Mouse (Mus musculus): Measurements from ENCODE around the gene Rad1.
A peak's percentile ranks its signal among the peaks of the same experiment; 100 is the strongest.
"Not testable (repeated sequence)": the region's sequence is repeated elsewhere in the genome, so short reads cannot be mapped to it uniquely, and the experiment has no call there.

Gene Rad1

GRCm38 (mm10) chr15:10506099-10506498 lies 20.3 kb downstream of the Rad1 start:
- no peak for DNase-seq (ENCODE audit: extremely low spot score, low read depth, low spot score)

- no peak for DNase-seq (ENCODE audit: extremely low spot score, low read depth, low spot score)
Observed at GRCm38 (mm10) chr15:10515166-10515565, 29.3 kb downstream of the Rad1 start.

GRCm38 (mm10) chr15:10525896-10526295 lies 40.1 kb downstream of the Rad1 start:
- DNase-seq (ENCODE audit: extremely low spot score, low read depth, low spot score): no peak

GRCm38 (mm10) chr15:10531352-10531751 lies 45.5 kb downstream of the Rad1 start:
- DNase-seq (ENCODE audit: extremely low spot score, low read depth, low spot score): no peak

GRCm38 (mm10) chr15:10533361-10533760 lies 47.5 kb downstream of the Rad1 start:
- DNase-seq (ENCODE audit: extremely low spot score, low read depth, low spot score): not testable (repeated sequence)

GRCm38 (mm10) chr15:10534591-10534990 lies 48.8 kb downstream of the Rad1 start:
- no peak for DNase-seq (ENCODE audit: extremely low spot score, low read depth, low spot score)

GRCm38 (mm10) chr15:10535969-10536368 lies 50.2 kb downstream of the Rad1 start:
- no peak for DNase-seq (ENCODE audit: extremely low spot score, low read depth, low spot score)

- DNase-seq (ENCODE audit: extremely low spot score, low read depth, low spot score): peak; percentile 68
Observed at GRCm38 (mm10) chr15:10540271-10541088, 54.7 kb downstream of the Rad1 start.
